Mouse (Mus musculus): ENCODE data around the gene Scaf1. TPM values are rescaled to one million over a fixed set of nuclear protein-coding genes. Genes with fewer than 3 reads are reported as not detected.
A peak's percentile ranks its signal among the peaks of the same experiment; 100 is the strongest.

The Scaf1 gene
- total and polyA plus RNA-seq, 3 experiments = 17.7 to 81.5 (median 34.4) TPM

- Histone ChIP-seq H3K9me3 (replicated peaks; ENCODE audit: insufficient read depth, low read length) (no peaks in the 10 kb centered on the region), H3K27me3 (ENCODE audit: control insufficient read depth in 1 of 2, insufficient read depth in 2 of 2, low read length in 2 of 2) (no peaks in the 10 kb centered on the region), H3K4me3 (ENCODE audit: control insufficient read depth in 1 of 2, insufficient read depth in 1 of 2, low read depth in 2 of 2, low read length in 2 of 2) (peak overlapping the region; percentile 50 to 85), H3K27ac (ENCODE audit: control insufficient read depth, low read depth, low read length) (peak overlapping the region; percentile 93), H3K4me1 (ENCODE audit: control insufficient read depth in 1 of 2, insufficient read depth in 2 of 2, low read length in 2 of 2) (peaks cover 4 to 25% of the 10 kb centered on the region in 2 experiments), H3K9ac (ENCODE audit: control insufficient read depth, low read depth, low read length, poor library complexity, severe bottlenecking) (peak overlapping the region; percentile 70), H3K79me2 (ENCODE audit: control insufficient read depth, insufficient read depth, low read length, poor library complexity) (peaks cover 16% of the 10 kb centered on the region), H3K36me3 (ENCODE audit: control insufficient read depth in 1 of 2, insufficient read depth in 2 of 2, low read length in 2 of 2) (peaks cover 1 to 17% of the 10 kb centered on the region in 2 experiments; a peak in 3 of 4 replicates)
- DNase-seq (ENCODE audit: low read depth, low spot score) = peak; percentile 57
- TF ChIP-seq CHD1 (IDR thresholded peaks at IDR 0.05; ENCODE audit: low read depth, low read length) (0 out of 2 replicates have a peak, but pooled peaks have one; percentile 53), TCF12 (IDR thresholded peaks at IDR 0.05; ENCODE audit: low read depth, low read length) (no peak)
Observed at GRCm38 (mm10) chr7:45016761-45017160, 598 bp upstream of the Scaf1 start.

GRCm38 (mm10) chr7:45015344-45015956 is 713 bp downstream of the Scaf1 start:
- H3K9ac ChIP-seq (ENCODE audit: control insufficient read depth, low read depth, low read length, poor library complexity, severe bottlenecking) = peak overlapping the region; percentile 97
- peaks cover 16% of the 10 kb centered on the region for H3K79me2 ChIP-seq (ENCODE audit: control insufficient read depth, insufficient read depth, low read length, poor library complexity)
- no peaks in the 10 kb centered on the region for H3K27me3 ChIP-seq (ENCODE audit: control insufficient read depth in 1 of 2, insufficient read depth in 2 of 2, low read length in 2 of 2)
- peaks cover 4 to 25% of the 10 kb centered on the region in 2 experiments for H3K4me1 ChIP-seq (ENCODE audit: control insufficient read depth in 1 of 2, insufficient read depth in 2 of 2, low read length in 2 of 2)
- H3K9me3 ChIP-seq (replicated peaks; ENCODE audit: insufficient read depth, low read length) = no peaks in the 10 kb centered on the region
- peak; percentile 82 for DNase-seq (ENCODE audit: low read depth, low spot score)
- peaks cover 3 to 17% of the 10 kb centered on the region in 2 experiments for H3K36me3 ChIP-seq (ENCODE audit: control insufficient read depth in 1 of 2, insufficient read depth in 2 of 2, low read length in 2 of 2)
- peak overlapping the region; percentile 85 to 93 for H3K4me3 ChIP-seq (ENCODE audit: control insufficient read depth in 1 of 2, insufficient read depth in 1 of 2, low read depth in 2 of 2, low read length in 2 of 2)
- TF ChIP-seq POLR2A (IDR thresholded peaks at IDR 0.05; ENCODE audit: control insufficient read depth in 1 of 2, insufficient read depth in 1 of 2, low read depth in 1 of 2, low read length in 2 of 2, poor library complexity in 1 of 2) (peak; percentile 56 to 94; a peak in 3 of 4 replicates), HCFC1 (IDR thresholded peaks at IDR 0.05; ENCODE audit: low read depth, low read length) (peak; percentile 41), MAZ (IDR thresholded peaks at IDR 0.05; ENCODE audit: low read depth, low read length) (0 out of 2 replicates have a peak, but pooled peaks have one; percentile 18), ELF1 (IDR thresholded peaks at IDR 0.05; ENCODE audit: low read depth, low read length) (0 out of 2 replicates have a peak, but pooled peaks have one; percentile 15), RAD21 (IDR thresholded peaks at IDR 0.05; ENCODE audit: low read depth, low read length) (no peak), SIN3A (IDR thresholded peaks at IDR 0.05; ENCODE audit: low read length) (peak; percentile 68; the same call in 1 of the 2 replicates), TBP (IDR thresholded peaks at IDR 0.05; ENCODE audit: low read depth, low read length) (peak; percentile 95), ZNF384 (IDR thresholded peaks at IDR 0.05; ENCODE audit: low read depth, low read length) (no peak), CHD2 (IDR thresholded peaks at IDR 0.05; ENCODE audit: low read length) (no peak), USF1 (IDR thresholded peaks at IDR 0.05; ENCODE audit: low read depth, low read length) (no peak), POLR2AphosphoS5 (IDR thresholded peaks at IDR 0.05; ENCODE audit: borderline replicate concordance, low read depth, low read length) (peak; percentile 63; the same call in 1 of the 2 replicates), JUND (IDR thresholded peaks at IDR 0.05; ENCODE audit: low read depth, low read length) (no peak), TCF12 (IDR thresholded peaks at IDR 0.05; ENCODE audit: low read depth, low read length) (0 out of 2 replicates have a peak, but pooled peaks have one; percentile 39), POLR2AphosphoS2 (IDR thresholded peaks at IDR 0.05; ENCODE audit: low read length) (peak; percentile 88), MXI1 (IDR thresholded peaks at IDR 0.05; ENCODE audit: low read depth, low read length) (no peak; the same call in 1 of the 2 replicates), NELFE (IDR thresholded peaks at IDR 0.05; ENCODE audit: low read depth, low read length) (peak; percentile 93), MEF2A (IDR thresholded peaks at IDR 0.05; ENCODE audit: extremely low read depth, insufficient replicate concordance, low read depth, low read length, poor library complexity, severe bottlenecking) (no peak), GATA1 (IDR thresholded peaks at IDR 0.05; ENCODE audit: low read depth, low read length) (no peak), E2F4 (IDR thresholded peaks at IDR 0.05; ENCODE audit: borderline replicate concordance, low read depth, low read length) (0 out of 2 replicates have a peak, but pooled peaks have one; percentile 36), ZMIZ1 (IDR thresholded peaks at IDR 0.05; ENCODE audit: low read depth, low read length) (peak; percentile 94), ETS1 (IDR thresholded peaks at IDR 0.05; ENCODE audit: low read depth, low read length) (0 out of 2 replicates have a peak, but pooled peaks have one; percentile 16), MYB (IDR thresholded peaks at IDR 0.05; ENCODE audit: low read depth, low read length) (0 out of 2 replicates have a peak, but pooled peaks have one; percentile 11), NRF1 (IDR thresholded peaks at IDR 0.05; ENCODE audit: insufficient read depth, low read depth, low read length, poor library complexity, severe bottlenecking) (no peak), EP300 (IDR thresholded peaks at IDR 0.05; ENCODE audit: low read depth in 1 of 2, low read length in 2 of 2) (peak; percentile 7 to 36; a peak in 1 of 4 replicates), RCOR1 (IDR thresholded peaks at IDR 0.05; ENCODE audit: low read depth, low read length) (peak; percentile 8; the same call in 1 of the 2 replicates), USF2 (IDR thresholded peaks at IDR 0.05; ENCODE audit: borderline replicate concordance in 1 of 2, insufficient read depth in 1 of 2, low read depth in 1 of 2, low read length in 2 of 2) (no peak), GABPA (IDR thresholded peaks at IDR 0.05; ENCODE audit: low read depth, low read length) (no peak)
- peak overlapping the region; percentile 96 for H3K27ac ChIP-seq (ENCODE audit: control insufficient read depth, low read depth, low read length)

Data from MEL (cell line).